Mouse (Mus musculus) neural tube, embryonic 14.5 days (tissue): Measurements from ENCODE around the gene Vil1. TPM values are rescaled to one million over a fixed set of nuclear protein-coding genes. Genes with fewer than 3 reads are reported as not detected.
A peak's percentile ranks its signal among the peaks of the same experiment; 100 is the strongest.

Source experiments
- ATAC-seq: fragments of 200-750 bp; cut with Nextera tagmentation; 2 replicates; pipeline ENCODE4 v1.8.0; 2017; ENCODE audit warnings: low read depth, mild to moderate bottlenecking, moderate TSS enrichment, moderate library complexity
- H3K27ac ChIP-seq: fragments of 300-500 bp; sonication (generic); 2 replicates; pipeline ENCODE4 v1.5.1; 2014; ENCODE audit warnings: low read depth, mild to moderate bottlenecking, control low read depth, low read length, moderate library complexity, mixed read lengths
- H3K27me3 ChIP-seq: fragments of 300-500 bp; sonication (generic); 2 replicates; pipeline ENCODE4 v1.6.1; 2014; ENCODE audit warnings: low read length; ENCODE audit not compliant: control insufficient read depth, insufficient read depth
- H3K36me3 ChIP-seq: fragments of 300-500 bp; sonication (generic); 2 replicates; pipeline ENCODE4 v1.6.1; 2014; ENCODE audit warnings: low read length, mixed read lengths; ENCODE audit not compliant: control insufficient read depth, insufficient read depth
- H3K4me1 ChIP-seq: fragments of 300-500 bp; sonication (generic); 2 replicates; pipeline ENCODE4 v1.6.1; 2014; ENCODE audit warnings: low read length; ENCODE audit not compliant: control insufficient read depth, insufficient read depth
- H3K4me2 ChIP-seq: fragments of 300-500 bp; sonication (generic); 2 replicates; pipeline ENCODE4 v1.6.1; 2014; ENCODE audit warnings: mild to moderate bottlenecking, low read depth, low read length, control low read depth
- H3K4me3 ChIP-seq: fragments of 300-500 bp; sonication (generic); 2 replicates; pipeline ENCODE4 v1.5.1; 2014; ENCODE audit warnings: low read depth, low read length, control low read depth, mixed read lengths
- H3K9ac ChIP-seq: fragments of 300-500 bp; sonication (generic); replicated peaks from 2 replicates; pipeline ENCODE4 v1.6.1; 2014; ENCODE audit warnings: low read depth, mild to moderate bottlenecking, control low read depth, low read length, mixed read lengths
- H3K9me3 ChIP-seq: fragments of 300-500 bp; sonication (generic); 2 replicates; pipeline ENCODE4 v1.6.1; 2016; ENCODE audit warnings: low read length; ENCODE audit not compliant: control insufficient read depth
- WGBS: fragments of 180-500 bp; shearing (Covaris S2); extraction: QIAGEN DNeasy Blood & Tissue Kit; methylation state at CpG from one replicate; pipeline ENCODE4 v1.1.7; 2014; 5-methylcytosine and 5-hydroxymethylcytosine counted together
- polyA plus RNA-seq: library from polyadenylated mRNA; unstranded; fragments of >200 nt; fragmentation: Nextera tagmentation; extraction: Ambion mirVana; gene quantifications from 2 replicates; pipeline ENCODE4 v1.2.1, GENCODE M21; 2014

Gene Vil1
- polyA plus RNA-seq, 1 experiment from 2014 or later = 0.20 TPM

- Histone ChIP-seq H3K27ac (peak overlapping the region; percentile 52), H3K27me3 (no peaks in the 10 kb centered on the region), H3K4me3 (peak overlapping the region; percentile 42), H3K4me1 (0 out of 2 replicates have a peak, but pooled peaks cover 10% of the 10 kb centered on the region), H3K4me2 (peak overlapping the region; percentile 75), H3K36me3 (peaks cover 9% of the 10 kb centered on the region), H3K9ac (peak overlapping the region; percentile 46), H3K9me3 (no peaks in the 10 kb centered on the region)
- peak; percentile 89 for ATAC-seq
- WGBS = under 1% methylated on average over 41 of the region's 41 CpGs
Measured at GRCm38 (mm10) chr1:74397268-74397918, 11.8 kb upstream of the Vil1 start.

GRCm38 (mm10) chr1:74397919-74398451 is 11.2 kb upstream of the Vil1 start:
- peak; percentile 49 for ATAC-seq
- 4% methylated on average over 11 of the region's 11 CpGs for WGBS
- peak overlapping the region; percentile 75 for H3K4me2 ChIP-seq
- no peaks in the 10 kb centered on the region for H3K9me3 ChIP-seq
- H3K36me3 ChIP-seq = peaks cover 9% of the 10 kb centered on the region
- H3K27ac ChIP-seq = peak overlapping the region; percentile 52; the same call in 1 of the 2 replicates
- no peaks in the 10 kb centered on the region for H3K27me3 ChIP-seq
- 0 out of 2 replicates have a peak, but pooled peaks cover 4% of the 10 kb centered on the region for H3K4me1 ChIP-seq
- H3K4me3 ChIP-seq = peak overlapping the region; percentile 42
- peak overlapping the region; percentile 46; the same call in 1 of the 2 replicates for H3K9ac ChIP-seq

- Histone ChIP-seq H3K4me3 (no peak overlapping the region), H3K4me2 (no peak overlapping the region), H3K9ac (no peak overlapping the region), H3K4me1 (0 out of 2 replicates have a peak, but pooled peaks cover 2% of the 10 kb centered on the region), H3K36me3 (no peaks in the 10 kb centered on the region), H3K9me3 (no peaks in the 10 kb centered on the region), H3K27me3 (no peaks in the 10 kb centered on the region), H3K27ac (no peak overlapping the region)
- no peak for ATAC-seq
- WGBS = 82% methylated on average over 3 of the region's 3 CpGs
Measured at GRCm38 (mm10) chr1:74400531-74400930, 8.6 kb upstream of the Vil1 start.

- no peak overlapping the region for H3K9ac ChIP-seq
- ATAC-seq = no peak
- no peaks in the 10 kb centered on the region for H3K27me3 ChIP-seq
- 0 out of 2 replicates have a peak, but pooled peaks cover 2% of the 10 kb centered on the region for H3K4me1 ChIP-seq
- no peaks in the 10 kb centered on the region for H3K36me3 ChIP-seq
- WGBS = 66% methylated on average over 16 of the region's 16 CpGs
- no peak overlapping the region for H3K27ac ChIP-seq
- no peaks in the 10 kb centered on the region for H3K9me3 ChIP-seq
- H3K4me3 ChIP-seq = no peak overlapping the region
- H3K4me2 ChIP-seq = no peak overlapping the region
Measured at GRCm38 (mm10) chr1:74401015-74401702, 8.0 kb upstream of the Vil1 start.

- Histone ChIP-seq H3K4me2 (no peak overlapping the region), H3K9ac (no peak overlapping the region), H3K36me3 (no peaks in the 10 kb centered on the region), H3K27me3 (no peaks in the 10 kb centered on the region), H3K4me3 (no peak overlapping the region), H3K9me3 (no peaks in the 10 kb centered on the region), H3K4me1 (no peaks in the 10 kb centered on the region), H3K27ac (no peak overlapping the region)
- ATAC-seq = no peak
- WGBS = 93% methylated on average over 4 of the region's 4 CpGs
Measured at GRCm38 (mm10) chr1:74404206-74404605, 5.0 kb upstream of the Vil1 start.

GRCm38 (mm10) chr1:74411753-74412325 is 2.7 kb downstream of the Vil1 start:
- Histone ChIP-seq H3K4me2 (no peak overlapping the region), H3K9ac (no peak overlapping the region), H3K27me3 (no peaks in the 10 kb centered on the region), H3K27ac (no peak overlapping the region), H3K4me3 (no peak overlapping the region), H3K4me1 (no peaks in the 10 kb centered on the region), H3K9me3 (no peaks in the 10 kb centered on the region), H3K36me3 (no peaks in the 10 kb centered on the region)
- ATAC-seq = no peak
- WGBS = 55% methylated on average over 2 of the region's 2 CpGs

- Histone ChIP-seq H3K9ac (no peak overlapping the region), H3K4me2 (no peak overlapping the region), H3K4me1 (no peaks in the 10 kb centered on the region), H3K4me3 (no peak overlapping the region), H3K36me3 (no peaks in the 10 kb centered on the region), H3K27me3 (no peaks in the 10 kb centered on the region), H3K27ac (no peak overlapping the region), H3K9me3 (no peaks in the 10 kb centered on the region)
- no peak for ATAC-seq
- 86% methylated on average over 8 of the region's 8 CpGs for WGBS
Measured at GRCm38 (mm10) chr1:74412711-74413110, 3.5 kb downstream of the Vil1 start.

GRCm38 (mm10) chr1:74415143-74415542 is 6.0 kb downstream of the Vil1 start:
- 35% methylated on average over 4 of the region's 4 CpGs for WGBS
- ATAC-seq = no peak

More at GRCm38 (mm10) chr1:74415143-74415542, 6.0 kb downstream of the Vil1 start:
- Histone ChIP-seq H3K27me3 (no peaks in the 10 kb centered on the region), H3K4me3 (no peak overlapping the region), H3K4me2 (no peak overlapping the region), H3K9me3 (no peaks in the 10 kb centered on the region), H3K4me1 (no peaks in the 10 kb centered on the region), H3K36me3 (no peaks in the 10 kb centered on the region), H3K9ac (no peak overlapping the region), H3K27ac (no peak overlapping the region)
